Mouse (Mus musculus): ENCODE data around the gene Pkp1. TPM values are rescaled to one million over a fixed set of nuclear protein-coding genes. Genes with fewer than 3 reads are reported as not detected.

Pkp1 gene
- polyA plus RNA-seq, 1 experiment from 2014 or later = not detected

DNA sequence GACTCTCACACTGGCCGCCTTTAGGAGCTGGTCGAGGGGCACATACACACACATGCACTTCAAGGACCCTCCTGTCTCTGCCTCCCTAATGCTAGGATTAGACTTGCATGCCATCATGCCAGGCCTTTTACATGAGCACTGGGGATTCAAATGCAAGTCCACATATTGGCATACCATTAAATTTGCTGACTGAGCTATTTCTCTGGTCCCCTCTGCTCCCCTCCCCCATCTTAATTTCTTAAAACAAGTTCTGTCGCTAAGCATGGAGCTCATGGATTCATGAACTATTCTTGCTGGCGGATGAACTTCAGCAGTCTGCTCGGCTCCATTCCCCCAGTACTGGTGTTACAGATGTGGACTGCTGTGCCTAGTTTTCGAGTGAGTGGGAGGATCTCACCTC is 26.2 kb downstream of the Pkp1 start:
- no peaks in the 10 kb centered on the region for H3K36me3 ChIP-seq (ENCODE audit: control insufficient read depth, insufficient read depth, low read length)
- 76% methylated on average over 6 of the region's 6 CpGs for WGBS
- ATAC-seq (ENCODE audit: low FRiP score, low TSS enrichment) = no peak
- no peaks in the 10 kb centered on the region for H3K4me1 ChIP-seq (ENCODE audit: control insufficient read depth, insufficient read depth, low read length)
- no peak overlapping the region for H3K4me3 ChIP-seq (ENCODE audit: low read length)
- no peaks in the 10 kb centered on the region for H3K9me3 ChIP-seq (ENCODE audit: control insufficient read depth, low read length)
- H3K27ac ChIP-seq (ENCODE audit: low read depth, low read length) = no peak overlapping the region
- H3K4me2 ChIP-seq (replicated peaks; ENCODE audit: low read depth, low read length) = no peak overlapping the region
- H3K9ac ChIP-seq (ENCODE audit: low read depth, low read length) = no peak overlapping the region
- H3K27me3 ChIP-seq (ENCODE audit: control insufficient read depth, insufficient read depth, low read length) = no peaks in the 10 kb centered on the region

DNA sequence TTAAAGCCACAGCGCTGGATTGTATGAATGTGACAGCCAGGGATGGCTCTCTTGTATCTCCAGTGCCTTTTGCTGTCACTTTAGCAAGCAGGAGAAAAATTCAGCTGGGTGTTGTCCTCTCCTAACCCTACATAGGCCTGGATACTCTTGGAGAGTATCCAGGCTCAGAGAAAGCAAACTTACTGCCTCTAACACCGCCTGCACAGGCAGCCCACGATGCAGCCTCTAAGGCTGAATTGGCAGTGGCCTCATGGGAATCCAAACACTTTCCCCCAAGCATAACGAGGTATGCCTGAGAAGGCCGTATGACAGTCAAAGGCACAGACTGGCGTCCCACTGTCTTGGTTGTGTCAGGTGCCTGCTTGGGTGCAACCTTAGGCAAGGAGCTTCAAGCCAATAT is 26.8 kb downstream of the Pkp1 start:
- no peak for ATAC-seq (ENCODE audit: low FRiP score, low TSS enrichment)
- Histone ChIP-seq H3K4me1 (ENCODE audit: control insufficient read depth, insufficient read depth, low read length) (no peaks in the 10 kb centered on the region), H3K4me3 (ENCODE audit: low read length) (no peak overlapping the region), H3K27ac (ENCODE audit: low read depth, low read length) (no peak overlapping the region), H3K9me3 (ENCODE audit: control insufficient read depth, low read length) (no peaks in the 10 kb centered on the region), H3K9ac (ENCODE audit: low read depth, low read length) (no peak overlapping the region), H3K36me3 (ENCODE audit: control insufficient read depth, insufficient read depth, low read length) (no peaks in the 10 kb centered on the region), H3K4me2 (replicated peaks; ENCODE audit: low read depth, low read length) (no peak overlapping the region), H3K27me3 (ENCODE audit: control insufficient read depth, insufficient read depth, low read length) (no peaks in the 10 kb centered on the region)
- 74% methylated on average over 6 of the region's 6 CpGs for WGBS

- H3K36me3 ChIP-seq (ENCODE audit: control insufficient read depth, insufficient read depth, low read length) = no peaks in the 10 kb centered on the region
- WGBS = 77% methylated on average over 11 of the region's 11 CpGs
- no peak for ATAC-seq (ENCODE audit: low FRiP score, low TSS enrichment)
Measured at GRCm38 (mm10) chr1:135891424-135892216, 27.4 kb downstream of the Pkp1 start.

DNA sequence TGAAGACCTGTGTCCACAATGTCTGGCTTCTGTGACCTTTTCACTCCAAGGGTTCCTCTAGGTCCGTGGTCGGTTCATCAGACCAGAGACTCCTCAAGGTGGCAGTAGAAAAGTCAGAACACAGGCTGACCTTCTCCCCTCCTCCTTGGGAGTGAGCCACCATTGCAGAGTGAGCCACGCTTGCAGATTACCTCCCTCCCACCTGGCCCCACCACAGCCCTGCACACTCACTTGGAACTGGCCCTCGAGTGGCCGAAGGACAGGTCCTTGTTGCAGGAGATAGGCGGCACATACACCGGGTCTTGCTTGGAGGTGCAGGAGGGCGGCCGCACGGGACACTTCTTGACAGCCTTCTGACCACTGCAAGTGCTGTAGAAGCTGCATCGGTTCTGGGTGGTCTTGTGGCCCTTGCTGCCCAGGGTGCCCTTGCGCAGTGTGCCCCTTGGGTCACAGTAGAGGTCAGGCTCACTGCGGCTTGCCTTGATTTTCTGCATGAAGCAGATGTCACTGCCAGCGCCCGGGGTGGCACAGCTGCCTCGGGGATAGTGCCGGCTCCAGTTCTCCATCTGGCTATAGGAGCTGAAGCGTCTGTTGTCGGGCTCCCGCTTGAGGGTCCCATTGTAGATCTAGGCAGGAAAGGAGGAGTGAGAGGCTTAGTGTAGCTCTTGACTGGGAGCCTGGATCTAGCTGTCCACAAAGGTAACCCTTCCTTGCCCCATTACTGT is 29.4 kb downstream of the Pkp1 start:
- Histone ChIP-seq H3K4me3 (ENCODE audit: low read length) (no peak overlapping the region), H3K9ac (ENCODE audit: low read depth, low read length) (no peak overlapping the region), H3K27ac (ENCODE audit: low read depth, low read length) (no peak overlapping the region), H3K36me3 (ENCODE audit: control insufficient read depth, insufficient read depth, low read length) (no peaks in the 10 kb centered on the region), H3K9me3 (ENCODE audit: control insufficient read depth, low read length) (no peaks in the 10 kb centered on the region), H3K27me3 (ENCODE audit: control insufficient read depth, insufficient read depth, low read length) (no peaks in the 10 kb centered on the region), H3K4me1 (ENCODE audit: control insufficient read depth, insufficient read depth, low read length) (no peaks in the 10 kb centered on the region), H3K4me2 (replicated peaks; ENCODE audit: low read depth, low read length) (no peak overlapping the region)
- 80% methylated on average over 20 of the region's 20 CpGs for WGBS
- ATAC-seq (ENCODE audit: low FRiP score, low TSS enrichment) = no peak

More at GRCm38 (mm10) chr1:135891424-135892216, 27.4 kb downstream of the Pkp1 start:
- no peaks in the 10 kb centered on the region for H3K4me1 ChIP-seq (ENCODE audit: control insufficient read depth, insufficient read depth, low read length)
- H3K4me3 ChIP-seq (ENCODE audit: low read length) = no peak overlapping the region
- H3K27me3 ChIP-seq (ENCODE audit: control insufficient read depth, insufficient read depth, low read length) = no peaks in the 10 kb centered on the region
- no peaks in the 10 kb centered on the region for H3K9me3 ChIP-seq (ENCODE audit: control insufficient read depth, low read length)
- no peak overlapping the region for H3K27ac ChIP-seq (ENCODE audit: low read depth, low read length)
- H3K9ac ChIP-seq (ENCODE audit: low read depth, low read length) = no peak overlapping the region
- H3K4me2 ChIP-seq (replicated peaks; ENCODE audit: low read depth, low read length) = no peak overlapping the region

GRCm38 (mm10) chr1:135882385-135883109 is 36.5 kb downstream of the Pkp1 start:
- ATAC-seq (ENCODE audit: low FRiP score, low TSS enrichment) = no peak
- Histone ChIP-seq H3K4me2 (replicated peaks; ENCODE audit: low read depth, low read length) (no peak overlapping the region), H3K36me3 (ENCODE audit: control insufficient read depth, insufficient read depth, low read length) (no peaks in the 10 kb centered on the region), H3K9ac (ENCODE audit: low read depth, low read length) (no peak overlapping the region), H3K27me3 (ENCODE audit: control insufficient read depth, insufficient read depth, low read length) (no peaks in the 10 kb centered on the region), H3K9me3 (ENCODE audit: control insufficient read depth, low read length) (no peaks in the 10 kb centered on the region), H3K27ac (ENCODE audit: low read depth, low read length) (no peak overlapping the region), H3K4me3 (ENCODE audit: low read length) (no peak overlapping the region), H3K4me1 (ENCODE audit: control insufficient read depth, insufficient read depth, low read length) (no peaks in the 10 kb centered on the region)
- WGBS = 73% methylated on average over 10 of the region's 10 CpGs

DNA sequence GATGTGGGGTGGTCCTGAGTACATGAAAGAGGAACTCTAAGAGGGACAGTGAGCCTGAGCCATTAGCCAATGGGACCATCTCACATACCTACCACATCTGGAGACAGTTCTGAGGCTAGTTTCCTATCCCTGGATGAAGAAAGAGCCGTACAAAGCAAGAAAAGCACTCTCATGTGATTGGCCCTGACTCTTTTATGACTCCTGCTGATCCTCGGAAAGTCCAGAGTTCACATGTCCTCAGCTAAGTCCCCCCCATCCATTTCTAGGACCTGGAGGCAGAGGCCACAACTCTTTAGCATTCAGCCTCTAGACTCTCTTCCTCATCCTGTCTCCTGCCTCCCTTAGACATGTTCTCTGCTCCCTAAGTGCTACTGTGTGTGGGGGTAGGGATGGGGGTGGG is 41.8 kb downstream of the Pkp1 start:
- Histone ChIP-seq H3K4me1 (ENCODE audit: control insufficient read depth, insufficient read depth, low read length) (no peaks in the 10 kb centered on the region), H3K27ac (ENCODE audit: low read depth, low read length) (no peak overlapping the region), H3K4me2 (replicated peaks; ENCODE audit: low read depth, low read length) (no peak overlapping the region), H3K36me3 (ENCODE audit: control insufficient read depth, insufficient read depth, low read length) (no peaks in the 10 kb centered on the region), H3K4me3 (ENCODE audit: low read length) (no peak overlapping the region), H3K9ac (ENCODE audit: low read depth, low read length) (no peak overlapping the region), H3K27me3 (ENCODE audit: control insufficient read depth, insufficient read depth, low read length) (no peaks in the 10 kb centered on the region), H3K9me3 (ENCODE audit: control insufficient read depth, low read length) (no peaks in the 10 kb centered on the region)
- ATAC-seq (ENCODE audit: low FRiP score, low TSS enrichment) = no peak
- 57% methylated on average over 2 of the region's 2 CpGs for WGBS

DNA sequence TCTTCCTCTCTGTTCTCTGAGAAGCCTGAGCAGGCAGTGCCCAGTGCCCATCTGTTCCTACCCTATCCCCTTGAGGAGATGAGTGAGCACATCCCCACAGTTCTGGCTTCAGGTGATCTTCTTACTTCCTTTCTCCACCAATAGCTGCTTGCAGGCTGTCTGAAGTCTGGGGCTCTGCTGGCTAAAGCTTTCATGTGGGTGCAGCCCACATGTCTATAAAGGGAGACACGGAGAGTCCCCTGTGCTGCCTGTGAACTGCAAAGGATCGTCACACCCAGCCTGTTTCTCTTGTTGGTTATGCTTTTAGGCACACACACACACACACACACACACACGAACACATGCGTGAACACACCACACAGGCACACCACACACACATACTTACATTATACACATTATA is 46.0 kb downstream of the Pkp1 start:
- no peak overlapping the region for H3K27ac ChIP-seq (ENCODE audit: low read depth, low read length)
- no peak for ATAC-seq (ENCODE audit: low FRiP score, low TSS enrichment)
- H3K9me3 ChIP-seq (ENCODE audit: control insufficient read depth, low read length) = no peaks in the 10 kb centered on the region
- no peak overlapping the region for H3K4me3 ChIP-seq (ENCODE audit: low read length)
- no peaks in the 10 kb centered on the region for H3K27me3 ChIP-seq (ENCODE audit: control insufficient read depth, insufficient read depth, low read length)
- H3K36me3 ChIP-seq (ENCODE audit: control insufficient read depth, insufficient read depth, low read length) = no peaks in the 10 kb centered on the region
- no peaks in the 10 kb centered on the region for H3K4me1 ChIP-seq (ENCODE audit: control insufficient read depth, insufficient read depth, low read length)
- no peak overlapping the region for H3K9ac ChIP-seq (ENCODE audit: low read depth, low read length)
- 78% methylated on average over 4 of the region's 4 CpGs for WGBS
- H3K4me2 ChIP-seq (replicated peaks; ENCODE audit: low read depth, low read length) = no peak overlapping the region

DNA sequence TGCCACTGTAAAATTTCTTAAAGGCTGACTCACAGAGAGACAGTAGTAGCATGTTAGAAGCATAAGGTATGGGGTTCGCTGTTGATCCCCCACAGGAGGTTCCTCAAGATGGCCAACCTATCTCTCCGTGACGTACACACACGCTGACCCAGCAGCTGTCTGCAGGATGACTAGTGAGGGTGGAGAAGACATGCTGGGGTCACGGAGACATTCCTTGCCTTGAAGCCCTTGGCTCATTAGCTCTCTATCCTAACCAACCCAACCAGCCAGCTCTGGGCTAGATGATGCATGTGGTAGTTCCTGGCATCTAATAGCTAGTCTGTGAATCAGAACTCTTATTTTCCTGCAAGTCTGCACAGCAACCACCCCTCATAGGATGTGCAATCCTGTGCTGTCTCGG is 50.4 kb downstream of the Pkp1 start:
- Histone ChIP-seq H3K27me3 (ENCODE audit: control insufficient read depth, insufficient read depth, low read length) (no peaks in the 10 kb centered on the region), H3K27ac (ENCODE audit: low read depth, low read length) (no peak overlapping the region), H3K4me3 (ENCODE audit: low read length) (no peak overlapping the region), H3K4me1 (ENCODE audit: control insufficient read depth, insufficient read depth, low read length) (no peaks in the 10 kb centered on the region), H3K4me2 (replicated peaks; ENCODE audit: low read depth, low read length) (no peak overlapping the region), H3K9me3 (ENCODE audit: control insufficient read depth, low read length) (no peaks in the 10 kb centered on the region), H3K36me3 (ENCODE audit: control insufficient read depth, insufficient read depth, low read length) (no peaks in the 10 kb centered on the region), H3K9ac (ENCODE audit: low read depth, low read length) (no peak overlapping the region)
- no peak for ATAC-seq (ENCODE audit: low FRiP score, low TSS enrichment)
- 93% methylated on average over 6 of the region's 6 CpGs for WGBS
